Mouse (Mus musculus) ES-E14 (cell line): Measurements from ENCODE around the gene Ankrd13a. TPM values are rescaled to one million over a fixed set of nuclear protein-coding genes. Genes with fewer than 3 reads are reported as not detected.

Experiments used
- DNase-seq: peaks from one replicate; pipeline ENCODE4 v3.0.0-alpha.2; 2013; ENCODE audit warnings: low read depth, low spot score
- H3K27ac ChIP-seq: 2 replicates; pipeline ENCODE4 v1.5.1; 2012; ENCODE audit warnings: low read depth, mild to moderate bottlenecking, low read length, moderate library complexity, mixed read lengths; ENCODE audit not compliant: poor library complexity, insufficient read depth, severe bottlenecking
- H3K36me3 ChIP-seq: 2 replicates; pipeline ENCODE4 v1.6.1; 2012; ENCODE audit warnings: mild to moderate bottlenecking, low read length, moderate library complexity, mixed read lengths; ENCODE audit not compliant: control insufficient read depth, poor library complexity, insufficient read depth, severe bottlenecking
- H3K4me1 ChIP-seq, 2 experiments: fragments of 150-350 bp in 1 of 2; sonication (generic) in 1 of 2; 2 replicates each; pipeline ENCODE4 v1.6.1; 2012; ENCODE audit warnings: low read length in 2 of 2, mild to moderate bottlenecking in 1 of 2, mixed read lengths in 1 of 2; ENCODE audit not compliant: control insufficient read depth in 2 of 2, insufficient read depth in 2 of 2, poor library complexity in 1 of 2
- H3K4me3 ChIP-seq, 2 experiments: fragments of 150-350 bp in 1 of 2; sonication (generic) in 1 of 2; 2 replicates each; pipeline ENCODE4 v1.5.1; 2012; ENCODE audit warnings: low read length in 2 of 2, low read depth in 1 of 2, mild to moderate bottlenecking in 1 of 2, mixed read lengths in 1 of 2; ENCODE audit not compliant: insufficient read depth in 1 of 2, poor library complexity in 1 of 2, severe bottlenecking in 1 of 2
- H3K9ac ChIP-seq: 2 replicates; pipeline ENCODE4 v1.6.1; 2012; ENCODE audit warnings: low read depth, mild to moderate bottlenecking, low read length, mixed read lengths; ENCODE audit not compliant: poor library complexity, insufficient read depth, severe bottlenecking
- H3K9me3 ChIP-seq: fragments of 150-350 bp; sonication (generic); 2 replicates; pipeline ENCODE4 v1.6.1; 2012; ENCODE audit warnings: low read depth, mild to moderate bottlenecking, low read length; ENCODE audit not compliant: control insufficient read depth, insufficient read depth
- CHD2 ChIP-seq: IDR thresholded peaks from 2 replicates; pipeline ENCODE4 v1.6.1; 2014; ENCODE audit warnings: mild to moderate bottlenecking, low read depth, low read length, inconsistent platforms
- HCFC1 ChIP-seq: IDR thresholded peaks from 2 replicates; pipeline ENCODE4 v1.6.1; 2012; ENCODE audit warnings: low read length, inconsistent platforms, borderline replicate concordance; ENCODE audit not compliant: insufficient read depth
- MAFK ChIP-seq: IDR thresholded peaks from 2 replicates; pipeline ENCODE4 v1.6.1; 2014; ENCODE audit warnings: mild to moderate bottlenecking, low read depth, low read length, inconsistent platforms; ENCODE audit not compliant: insufficient read depth
- ZC3H11A ChIP-seq: IDR thresholded peaks from 2 replicates; pipeline ENCODE4 v1.6.1; 2012; ENCODE audit warnings: low read depth, mild to moderate bottlenecking, inconsistent platforms, low read length, borderline replicate concordance
- ZNF384 ChIP-seq: IDR thresholded peaks from 2 replicates; pipeline ENCODE4 v1.6.1; 2012; ENCODE audit warnings: low read depth, low read length, inconsistent platforms
- in situ Hi-C, 2 experiments: fragments of 600-800 bp; cut with MboI; formaldehyde crosslinking; loops; one replicate each; pipeline ENCODE4 v1.15.1; 2025; ENCODE audit warnings: low sequenced_read_pairs in 2 of 2, inconsistent platforms in 1 of 2; ENCODE audit not compliant: unreplicated experiment in 2 of 2
- total RNA-seq: library from RNA; depleted of rRNA; stranded (reverse); fragments of 300-350 nt; gene quantifications from 2 replicates; pipeline ENCODE4 v1.2.3, GENCODE M21; 2012

Ankrd13a gene
- total RNA-seq, 1 experiment = 66.4 TPM

- H3K27ac ChIP-seq = no peak overlapping the region
- H3K36me3 ChIP-seq = peaks cover 41% of the 10 kb centered on the region
- H3K4me1 ChIP-seq = no peaks in the 10 kb centered on the region
- in situ Hi-C loops = no loop called here
- no peak for TF ChIP-seq ZC3H11A
- no peak for TF ChIP-seq MAFK
- no peak for TF ChIP-seq CHD2
- no peak for TF ChIP-seq HCFC1
- TF ChIP-seq ZNF384 = no peak
- no peak overlapping the region for H3K9ac ChIP-seq
- no peaks in the 10 kb centered on the region for H3K9me3 ChIP-seq
- no peak for DNase-seq
- H3K4me3 ChIP-seq = no peak overlapping the region
These were observed 31.9 kb upstream of the Ankrd13a start for GRCm38 (mm10) chr5:114742572-114742971.

DNA sequence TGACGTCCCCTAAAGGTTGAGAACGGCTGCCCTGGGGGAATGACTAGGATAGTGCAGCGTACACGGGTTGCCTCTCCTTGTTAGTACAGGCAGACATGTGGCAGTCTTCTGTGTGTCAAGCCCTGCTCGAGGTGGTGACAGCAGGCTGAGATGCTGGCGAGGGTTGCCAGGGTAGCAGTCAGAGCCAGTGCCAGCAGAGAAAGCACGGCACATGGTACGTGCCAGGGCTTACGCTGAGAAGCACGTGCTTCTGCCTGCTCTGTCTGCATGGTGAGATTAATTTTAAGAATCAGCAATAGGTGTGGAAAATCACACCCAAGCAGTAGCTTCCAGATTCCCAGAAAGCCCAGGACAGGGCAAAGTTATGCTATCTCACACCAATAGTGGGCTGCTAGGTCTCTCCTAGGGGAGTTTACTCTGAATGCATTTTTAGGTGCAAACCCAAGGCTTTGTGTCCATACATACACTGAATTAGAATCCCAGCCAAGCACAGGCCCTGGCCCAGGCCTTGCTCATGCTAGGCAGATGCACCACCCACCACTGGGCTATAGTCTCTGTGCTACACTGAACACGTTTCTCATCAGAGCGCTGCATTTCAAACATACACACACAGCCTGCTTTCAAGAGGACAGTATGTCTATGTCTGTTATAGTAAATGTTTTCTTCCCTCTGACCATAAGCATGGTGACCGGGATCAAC lies 31.3 kb upstream of the Ankrd13a start:
- in situ Hi-C loops = no loop called here
- no peak overlapping the region for H3K4me3 ChIP-seq
- TF ChIP-seq ZC3H11A (no peak), MAFK (no peak), CHD2 (no peak), HCFC1 (no peak), ZNF384 (no peak)
- DNase-seq = no peak
- no peak overlapping the region for H3K9ac ChIP-seq
- peaks cover 42% of the 10 kb centered on the region for H3K36me3 ChIP-seq
- H3K4me1 ChIP-seq = no peaks in the 10 kb centered on the region
- no peaks in the 10 kb centered on the region for H3K9me3 ChIP-seq
- H3K27ac ChIP-seq = no peak overlapping the region

DNA sequence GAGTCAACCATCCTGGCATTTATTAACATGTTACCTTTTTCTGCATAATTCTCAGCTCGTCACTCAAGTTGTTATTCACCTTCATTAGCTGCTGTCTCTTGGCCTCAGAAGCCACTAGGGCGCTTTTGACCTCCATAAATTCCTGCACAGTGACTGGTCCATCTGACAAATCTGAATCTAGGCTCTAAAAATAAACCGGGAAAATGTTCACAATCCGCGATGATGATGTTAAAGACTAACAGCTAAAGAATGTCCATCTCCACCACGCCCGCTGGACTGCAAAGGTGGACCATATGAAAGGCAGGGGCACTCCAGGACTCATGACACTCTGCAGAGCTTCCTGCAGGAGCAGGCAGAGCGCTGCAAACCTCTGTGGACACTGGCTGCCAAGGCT lies 30.8 kb upstream of the Ankrd13a start:
- DNase-seq = no peak
- H3K9ac ChIP-seq = no peak overlapping the region
- no peaks in the 10 kb centered on the region for H3K4me1 ChIP-seq
- no peaks in the 10 kb centered on the region for H3K9me3 ChIP-seq
- no peak for TF ChIP-seq HCFC1
- TF ChIP-seq ZC3H11A = no peak
- no peak for TF ChIP-seq CHD2
- no peak for TF ChIP-seq MAFK
- no peak for TF ChIP-seq ZNF384
- H3K4me3 ChIP-seq = no peak overlapping the region
- no peak overlapping the region for H3K27ac ChIP-seq
- in situ Hi-C loops = no loop called here
- H3K36me3 ChIP-seq = peaks cover 38% of the 10 kb centered on the region

DNA sequence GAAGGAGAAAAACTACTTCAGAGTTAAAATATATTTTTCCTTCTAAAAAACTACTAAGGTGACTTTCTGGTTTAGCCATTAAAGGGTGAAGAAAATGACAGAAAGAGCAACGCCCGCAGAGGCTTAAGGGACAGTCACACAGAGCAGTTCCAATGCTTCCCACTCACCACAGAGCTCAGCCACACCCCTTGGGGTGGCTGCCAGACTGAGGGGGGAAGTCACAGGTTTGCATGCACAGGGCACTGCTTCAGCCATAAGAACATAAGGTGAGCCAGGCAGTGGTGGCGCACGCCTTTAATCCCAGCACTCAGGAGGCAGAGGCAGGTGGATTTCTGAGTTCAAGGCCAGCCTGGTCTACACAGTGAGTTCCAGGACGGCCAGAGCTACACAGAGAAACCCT lies 28.9 kb upstream of the Ankrd13a start:
- DNase-seq = no peak
- in situ Hi-C loops = no loop called here
- H3K4me3 ChIP-seq = no peak overlapping the region
- no peaks in the 10 kb centered on the region for H3K9me3 ChIP-seq
- H3K9ac ChIP-seq = no peak overlapping the region
- peaks cover 37% of the 10 kb centered on the region for H3K36me3 ChIP-seq
- H3K4me1 ChIP-seq = peaks cover 0 to 2% of the 10 kb centered on the region in 2 experiments; a peak in 1 of 4 replicates
- no peak overlapping the region for H3K27ac ChIP-seq
- TF ChIP-seq ZNF384 (no peak), MAFK (no peak), CHD2 (no peak), HCFC1 (no peak), ZC3H11A (no peak)

GRCm38 (mm10) chr5:114746886-114747285 lies 27.6 kb upstream of the Ankrd13a start:
- peaks cover 0 to 6% of the 10 kb centered on the region in 2 experiments; a peak in 2 of 4 replicates for H3K4me1 ChIP-seq
- H3K9me3 ChIP-seq = no peaks in the 10 kb centered on the region
- peaks cover 37% of the 10 kb centered on the region for H3K36me3 ChIP-seq
- in situ Hi-C loops = no loop called here
- DNase-seq = no peak
- H3K27ac ChIP-seq = no peak overlapping the region; the same call in 1 of the 2 replicates
- no peak overlapping the region for H3K4me3 ChIP-seq
- H3K9ac ChIP-seq = no peak overlapping the region
- TF ChIP-seq ZC3H11A (no peak), ZNF384 (no peak), CHD2 (no peak), MAFK (no peak), HCFC1 (no peak)
